Mouse (Mus musculus) hindbrain, embryonic 15.5 days (tissue): ENCODE results near the gene Cacna2d2. TPM values are rescaled to one million over a fixed set of nuclear protein-coding genes. Genes with fewer than 3 reads are reported as not detected.
"Not testable (repeated sequence)": the region's sequence is repeated elsewhere in the genome, so short reads cannot be mapped to it uniquely, and the experiment has no call there.

Experiments used
- ATAC-seq: fragments of 200-750 bp; cut with Nextera tagmentation; 2 replicates; pipeline ENCODE4 v1.8.0; 2017; ENCODE audit warnings: low read depth, moderate number of reproducible peaks, moderate TSS enrichment; ENCODE audit not compliant: low FRiP score
- H3K27ac ChIP-seq: fragments of 300-500 bp; sonication (generic); replicated peaks from 2 replicates; pipeline ENCODE4 v1.5.1; 2015; ENCODE audit warnings: mild to moderate bottlenecking, inconsistent platforms
- H3K27me3 ChIP-seq: fragments of 300-500 bp; sonication (generic); 2 replicates; pipeline ENCODE4 v1.6.1; 2015; ENCODE audit warnings: control low read depth, inconsistent platforms
- H3K36me3 ChIP-seq: fragments of 300-500 bp; sonication (generic); 2 replicates; pipeline ENCODE4 v1.6.1; 2015; ENCODE audit warnings: control low read depth, inconsistent platforms
- H3K4me1 ChIP-seq: fragments of 300-500 bp; sonication (generic); replicated peaks from 2 replicates; pipeline ENCODE4 v1.6.1; 2015; ENCODE audit warnings: control low read depth, inconsistent platforms
- H3K4me2 ChIP-seq: fragments of 300-500 bp; sonication (generic); 2 replicates; pipeline ENCODE4 v1.6.1; 2015; ENCODE audit warnings: moderate library complexity, mild to moderate bottlenecking, inconsistent platforms
- H3K4me3 ChIP-seq: fragments of 300-500 bp; sonication (generic); 2 replicates; pipeline ENCODE4 v1.5.1; 2015; ENCODE audit warnings: mild to moderate bottlenecking, inconsistent platforms
- H3K9ac ChIP-seq: fragments of 300-500 bp; sonication (generic); 2 replicates; pipeline ENCODE4 v1.6.1; 2015; ENCODE audit warnings: inconsistent platforms
- H3K9me3 ChIP-seq: fragments of 300-500 bp; sonication (generic); 2 replicates; pipeline ENCODE4 v1.6.1; 2016; ENCODE audit warnings: control low read depth, inconsistent platforms
- WGBS: fragments of 180-500 bp; shearing (Covaris S2); methylation state at CpG from one replicate; pipeline ENCODE4 v1.1.7; 2015; 5-methylcytosine and 5-hydroxymethylcytosine counted together
- polyA plus RNA-seq: library from polyadenylated mRNA; unstranded; fragments of >200 nt; fragmentation: Nextera tagmentation; extraction: Ambion mirVana; gene quantifications from 2 replicates; pipeline ENCODE4 v1.2.1, GENCODE M21; 2015

Cacna2d2 gene
- polyA plus RNA-seq, 1 experiment from 2014 or later: 10.7 TPM

- Histone ChIP-seq H3K27me3 (no peaks in the 10 kb centered on the region), H3K9ac (peak overlapping the region; percentile 88), H3K9me3 (no peaks in the 10 kb centered on the region), H3K36me3 (peaks cover 12% of the 10 kb centered on the region), H3K4me3 (peak overlapping the region; percentile 82), H3K27ac (peak overlapping the region; percentile 87), H3K4me2 (peak overlapping the region; percentile 85), H3K4me1 (peaks cover 54% of the 10 kb centered on the region)
- ATAC-seq: peak; percentile 87
- WGBS: under 1% methylated on average over 41 of the region's 41 CpGs
These were observed 169.2 kb downstream of the Cacna2d2 start for GRCm38 (mm10) chr9:107568331-107569261.

GRCm38 (mm10) chr9:107569270-107569669 lies 169.9 kb downstream of the Cacna2d2 start:
- Histone ChIP-seq H3K27me3 (no peaks in the 10 kb centered on the region), H3K4me1 (peaks cover 47% of the 10 kb centered on the region), H3K4me3 (peak overlapping the region; percentile 82), H3K4me2 (peak overlapping the region; percentile 85), H3K27ac (peak overlapping the region; percentile 87), H3K9me3 (no peaks in the 10 kb centered on the region), H3K9ac (peak overlapping the region; percentile 88), H3K36me3 (peaks cover 16% of the 10 kb centered on the region)
- under 1% methylated on average over 22 of the region's 23 CpGs for WGBS
- peak; percentile 27 for ATAC-seq

GRCm38 (mm10) chr9:107570016-107570415 lies 170.6 kb downstream of the Cacna2d2 start:
- 47% methylated on average over 13 of the region's 13 CpGs for WGBS
- peak overlapping the region; percentile 87; the same call in 1 of the 2 replicates for H3K27ac ChIP-seq
- H3K4me3 ChIP-seq: peak overlapping the region; percentile 82
- no peaks in the 10 kb centered on the region for H3K9me3 ChIP-seq
- no peaks in the 10 kb centered on the region for H3K27me3 ChIP-seq
- peak overlapping the region; percentile 88 for H3K9ac ChIP-seq
- H3K4me1 ChIP-seq: peaks cover 42% of the 10 kb centered on the region
- no peak for ATAC-seq
- peaks cover 23% of the 10 kb centered on the region for H3K36me3 ChIP-seq
- peak overlapping the region; percentile 85 for H3K4me2 ChIP-seq

GRCm38 (mm10) chr9:107570845-107571244 lies 171.4 kb downstream of the Cacna2d2 start:
- peak overlapping the region; percentile 88; the same call in 1 of the 2 replicates for H3K9ac ChIP-seq
- H3K9me3 ChIP-seq: no peaks in the 10 kb centered on the region
- WGBS: 94% methylated on average over 21 of the region's 21 CpGs
- no peak for ATAC-seq
- H3K36me3 ChIP-seq: peaks cover 24% of the 10 kb centered on the region
- H3K4me1 ChIP-seq: peaks cover 42% of the 10 kb centered on the region
- peak overlapping the region; percentile 85 for H3K4me2 ChIP-seq
- no peaks in the 10 kb centered on the region for H3K27me3 ChIP-seq
- peak overlapping the region; percentile 82 for H3K4me3 ChIP-seq
- no peak overlapping the region for H3K27ac ChIP-seq

DNA sequence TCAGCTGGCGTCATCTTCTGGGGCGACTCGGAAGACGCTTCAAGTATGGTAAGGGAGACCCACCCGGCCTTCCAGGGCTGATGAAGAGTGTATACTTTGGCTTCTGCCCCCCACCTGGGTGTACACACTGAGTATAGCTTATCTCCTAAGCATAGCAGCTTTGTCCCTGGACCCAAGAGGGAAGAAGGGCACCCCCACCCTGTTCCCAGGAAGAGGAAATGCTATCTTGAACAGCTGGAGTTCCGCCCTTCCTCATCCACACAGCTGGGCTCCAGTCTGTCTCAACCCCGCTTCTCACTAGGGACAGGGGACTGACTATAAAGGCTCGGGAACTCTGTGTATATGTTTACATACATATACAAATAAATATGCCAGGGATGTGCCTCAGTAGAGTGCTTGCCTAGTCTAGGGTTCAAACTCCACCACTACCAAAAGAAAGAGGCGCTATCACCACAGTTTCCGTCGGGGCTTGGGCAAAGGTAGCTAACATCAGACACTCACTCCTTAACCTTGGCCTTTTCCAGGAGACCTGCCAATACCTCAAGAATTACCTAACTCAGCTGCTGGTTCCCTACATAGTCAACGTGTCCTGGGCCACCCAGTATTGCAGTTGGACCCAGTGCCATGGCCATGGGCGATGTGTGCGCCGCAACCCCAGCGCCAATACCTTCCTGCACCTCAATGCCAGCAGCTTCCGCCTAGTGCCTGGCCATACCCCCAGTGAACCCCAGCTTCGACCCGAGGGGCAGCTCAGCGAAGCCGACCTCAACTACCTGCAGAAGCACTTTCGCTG lies 172.3 kb downstream of the Cacna2d2 start:
- H3K4me3 ChIP-seq: no peak overlapping the region
- H3K27me3 ChIP-seq: no peaks in the 10 kb centered on the region
- no peak overlapping the region for H3K4me2 ChIP-seq
- no peak for ATAC-seq
- H3K9me3 ChIP-seq: no peaks in the 10 kb centered on the region
- peaks cover 24% of the 10 kb centered on the region for H3K36me3 ChIP-seq
- H3K9ac ChIP-seq: no peak overlapping the region
- H3K27ac ChIP-seq: no peak overlapping the region
- peaks cover 40% of the 10 kb centered on the region for H3K4me1 ChIP-seq
- 93% methylated on average over 22 of the region's 22 CpGs for WGBS

- H3K4me1 ChIP-seq: peaks cover 37% of the 10 kb centered on the region
These were observed 172.9 kb downstream of the Cacna2d2 start for GRCm38 (mm10) chr9:107572327-107572662.

DNA sequence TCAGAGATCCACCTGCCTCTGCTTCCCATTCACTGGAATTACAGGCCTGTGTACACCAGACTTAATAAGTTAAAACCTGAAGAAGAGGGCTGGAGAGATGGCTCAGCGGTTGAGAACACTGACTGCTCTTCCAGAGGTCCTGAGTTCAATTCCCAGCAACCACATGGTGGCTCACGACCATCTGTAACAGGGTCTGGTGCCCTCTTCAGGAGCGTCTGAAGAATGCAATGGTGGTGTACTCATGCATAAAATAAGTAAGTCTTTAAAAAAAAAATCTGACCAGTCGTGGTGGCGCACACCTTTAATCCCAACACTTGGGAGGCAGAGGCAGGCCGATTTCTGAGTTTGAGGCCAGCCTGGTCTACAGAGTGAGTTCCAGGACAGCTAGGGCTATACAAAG lies 174.4 kb downstream of the Cacna2d2 start:
- H3K36me3 ChIP-seq: peaks cover 24% of the 10 kb centered on the region
- H3K9me3 ChIP-seq, H3K4me3 ChIP-seq, H3K4me2 ChIP-seq, H3K9ac ChIP-seq, H3K27me3 ChIP-seq, H3K27ac ChIP-seq, ATAC-seq: not testable (repeated sequence)
- 83% methylated on average over 6 of the region's 6 CpGs for WGBS
- H3K4me1 ChIP-seq: peaks cover 28% of the 10 kb centered on the region

More at GRCm38 (mm10) chr9:107572327-107572662, 172.9 kb downstream of the Cacna2d2 start:
- Histone ChIP-seq H3K36me3 (peaks cover 24% of the 10 kb centered on the region), H3K9me3 (no peaks in the 10 kb centered on the region), H3K4me3 (no peak overlapping the region), H3K27ac (no peak overlapping the region), H3K9ac (no peak overlapping the region), H3K4me2 (no peak overlapping the region), H3K27me3 (no peaks in the 10 kb centered on the region)
- WGBS: 100% methylated on average over 2 of the region's 2 CpGs
- ATAC-seq: no peak

- no peak overlapping the region for H3K4me3 ChIP-seq
- no peak for ATAC-seq
- peak overlapping the region; percentile 9; the same call in 1 of the 2 replicates for H3K27ac ChIP-seq
- H3K9me3 ChIP-seq: no peaks in the 10 kb centered on the region
- peaks cover 24% of the 10 kb centered on the region for H3K36me3 ChIP-seq
- no peak overlapping the region for H3K9ac ChIP-seq
- 87% methylated on average over 14 of the region's 14 CpGs for WGBS
- no peaks in the 10 kb centered on the region for H3K27me3 ChIP-seq
- H3K4me2 ChIP-seq: no peak overlapping the region
- peaks cover 30% of the 10 kb centered on the region for H3K4me1 ChIP-seq
These were observed 176.4 kb downstream of the Cacna2d2 start for GRCm38 (mm10) chr9:107575579-107576356.

GRCm38 (mm10) chr9:107576357-107577107 lies 177.1 kb downstream of the Cacna2d2 start, which contains the start of gene Hyal1:
Gene Hyal1, plus strand, starts transcription at chr9:107576927.
- peak within 1 kb of the TSS; percentile 18 for H3K4me3 ChIP-seq
- ATAC-seq: peak; percentile 54
- WGBS: 27% methylated on average over 16 of the region's 16 CpGs
- H3K9me3 ChIP-seq: no peaks in the 10 kb centered on the region
- no peaks in the 10 kb centered on the region for H3K27me3 ChIP-seq
- H3K4me2 ChIP-seq: peak within 1 kb of the TSS; percentile 45
- H3K4me1 ChIP-seq: peaks cover 29% of the 10 kb centered on the region
- peak within 1 kb of the TSS; percentile 54 for H3K27ac ChIP-seq
- no peak within 1 kb of the TSS for H3K9ac ChIP-seq
- peaks cover 24% of the 10 kb centered on the region for H3K36me3 ChIP-seq

DNA sequence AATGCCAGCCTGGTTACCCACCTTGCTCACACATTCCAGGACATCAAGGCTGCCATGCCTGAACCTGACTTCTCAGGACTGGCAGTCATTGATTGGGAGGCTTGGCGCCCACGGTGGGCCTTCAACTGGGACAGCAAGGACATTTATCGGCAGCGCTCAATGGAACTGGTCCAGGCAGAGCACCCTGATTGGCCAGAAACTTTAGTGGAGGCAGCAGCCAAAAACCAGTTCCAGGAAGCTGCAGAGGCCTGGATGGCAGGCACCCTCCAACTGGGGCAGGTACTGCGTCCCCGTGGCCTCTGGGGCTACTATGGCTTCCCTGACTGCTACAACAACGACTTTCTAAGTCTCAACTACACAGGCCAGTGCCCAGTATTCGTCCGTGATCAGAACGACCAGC lies 178.5 kb downstream of the Cacna2d2 start:
- WGBS: 94% methylated on average over 10 of the region's 10 CpGs
- H3K9ac ChIP-seq: no peak overlapping the region
- no peak overlapping the region for H3K27ac ChIP-seq
- H3K4me1 ChIP-seq: peaks cover 31% of the 10 kb centered on the region
- H3K27me3 ChIP-seq: no peaks in the 10 kb centered on the region
- no peak for ATAC-seq
- H3K9me3 ChIP-seq: no peaks in the 10 kb centered on the region
- no peak overlapping the region for H3K4me3 ChIP-seq
- peaks cover 18% of the 10 kb centered on the region for H3K36me3 ChIP-seq
- no peak overlapping the region for H3K4me2 ChIP-seq

- no peak within 1 kb of the TSS for H3K4me3 ChIP-seq
- H3K4me2 ChIP-seq: peak within 1 kb of the TSS; percentile 92; the same call in 1 of the 2 replicates
- no peaks in the 10 kb centered on the region for H3K9me3 ChIP-seq
- H3K27me3 ChIP-seq: no peaks in the 10 kb centered on the region
- H3K4me1 ChIP-seq: peaks cover 31% of the 10 kb centered on the region
- H3K9ac ChIP-seq: no peak within 1 kb of the TSS
- no peak for ATAC-seq
- H3K36me3 ChIP-seq: peaks cover 12% of the 10 kb centered on the region
- 92% methylated on average over 3 of the region's 3 CpGs for WGBS
- no peak within 1 kb of the TSS for H3K27ac ChIP-seq
These were observed 179.2 kb downstream of the Cacna2d2 start, which contains the start of gene Naa80 for GRCm38 (mm10) chr9:107578587-107578986. Gene Naa80, plus strand, starts transcription at chr9:107578887.
